Mouse (Mus musculus): ENCODE data around the gene Madcam1. TPM values are rescaled to one million over a fixed set of nuclear protein-coding genes. Genes with fewer than 3 reads are reported as not detected.
"Not testable (repeated sequence)": the region's sequence is repeated elsewhere in the genome, so short reads cannot be mapped to it uniquely, and the experiment has no call there.

The Madcam1 gene
- total and polyA plus RNA-seq, 2 experiments from 2014 or later = 1.4 to 2.1 TPM

DNA sequence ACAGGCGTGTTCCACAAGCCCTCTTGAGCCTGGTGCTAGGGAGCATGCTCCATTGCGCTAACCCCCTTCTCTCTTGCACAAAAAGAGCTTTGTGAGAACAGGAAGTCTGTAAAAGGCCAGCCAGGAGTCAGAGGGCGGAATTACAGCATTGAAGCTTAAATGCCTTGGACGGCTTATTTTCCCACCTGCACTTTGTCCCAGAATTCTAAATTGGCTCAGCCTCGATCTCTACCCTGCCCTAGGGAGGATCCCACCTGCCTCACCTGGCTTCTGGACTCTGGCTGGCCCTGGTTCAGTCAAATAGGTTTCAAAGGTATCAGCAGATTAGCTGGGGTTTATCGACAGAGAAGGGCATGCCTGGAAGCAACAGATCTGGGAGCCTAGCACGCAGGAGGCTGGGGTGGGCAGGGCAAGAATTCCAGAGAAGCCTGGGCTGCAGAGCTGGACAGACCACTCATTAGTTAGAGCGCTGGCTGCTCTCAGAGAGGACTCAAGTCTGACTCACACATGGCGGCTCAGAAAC, 31.8 kb downstream of the Madcam1 start:
- no peaks in the 10 kb centered on the region for H3K9me3 ChIP-seq (ENCODE audit: low read length)
- TF ChIP-seq CTCF (IDR thresholded peaks at IDR 0.05; ENCODE audit: low read depth) = no peak
- H3K4me2 ChIP-seq (ENCODE audit: low read depth, low read length) = no peak overlapping the region
- H3K4me1 ChIP-seq (ENCODE audit: insufficient read depth, low read length) = no peaks in the 10 kb centered on the region
- H3K27me3 ChIP-seq (ENCODE audit: insufficient read depth, low read length) = no peaks in the 10 kb centered on the region
- no peaks in the 10 kb centered on the region for H3K36me3 ChIP-seq (ENCODE audit: insufficient read depth, low read length)
- no peak overlapping the region for H3K9ac ChIP-seq (replicated peaks; ENCODE audit: low read length)
- 0 out of 2 replicates have a peak overlapping the region, but pooled peaks have one; percentile 32 for H3K27ac ChIP-seq
- ATAC-seq (no peak), DNase-seq (ENCODE audit: low spot score) (no peak)
- H3K4me3 ChIP-seq (ENCODE audit: low read length) = no peak overlapping the region
- WGBS = 66% methylated on average over 9 of the region's 9 CpGs

DNA sequence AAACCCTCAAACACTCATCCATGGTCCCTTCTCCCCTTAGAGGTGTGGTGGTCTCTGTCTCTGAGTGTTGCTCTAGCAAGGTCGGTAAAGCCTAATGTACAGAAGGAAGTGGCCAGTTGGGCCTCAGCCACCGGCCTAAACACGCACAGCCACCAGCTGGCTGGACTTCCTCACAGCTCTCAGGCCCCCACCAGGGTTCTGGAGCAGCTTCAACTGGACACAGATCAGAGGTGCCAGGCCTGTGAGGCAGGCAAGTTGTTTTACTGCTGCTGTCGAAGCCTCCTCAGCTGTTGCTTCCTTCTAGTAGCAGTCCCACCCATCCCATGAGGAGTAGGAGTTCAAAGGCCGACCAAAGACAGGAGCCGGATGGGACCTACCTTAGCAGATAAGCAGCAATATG, 33.6 kb downstream of the Madcam1 start:
- Histone ChIP-seq H3K9ac (replicated peaks; ENCODE audit: low read length) (no peak overlapping the region), H3K4me1 (ENCODE audit: insufficient read depth, low read length) (no peaks in the 10 kb centered on the region), H3K27me3 (ENCODE audit: insufficient read depth, low read length) (no peaks in the 10 kb centered on the region), H3K4me2 (ENCODE audit: low read depth, low read length) (no peak overlapping the region), H3K36me3 (ENCODE audit: insufficient read depth, low read length) (no peaks in the 10 kb centered on the region), H3K27ac (no peak overlapping the region; the same call in 1 of the 2 replicates), H3K4me3 (ENCODE audit: low read length) (no peak overlapping the region), H3K9me3 (ENCODE audit: low read length) (no peaks in the 10 kb centered on the region)
- TF ChIP-seq CTCF (IDR thresholded peaks at IDR 0.05; ENCODE audit: low read depth) = no peak
- 52% methylated on average over 6 of the region's 6 CpGs for WGBS
- DNase-seq (ENCODE audit: low spot score) = no peak
- ATAC-seq = no peak

DNA sequence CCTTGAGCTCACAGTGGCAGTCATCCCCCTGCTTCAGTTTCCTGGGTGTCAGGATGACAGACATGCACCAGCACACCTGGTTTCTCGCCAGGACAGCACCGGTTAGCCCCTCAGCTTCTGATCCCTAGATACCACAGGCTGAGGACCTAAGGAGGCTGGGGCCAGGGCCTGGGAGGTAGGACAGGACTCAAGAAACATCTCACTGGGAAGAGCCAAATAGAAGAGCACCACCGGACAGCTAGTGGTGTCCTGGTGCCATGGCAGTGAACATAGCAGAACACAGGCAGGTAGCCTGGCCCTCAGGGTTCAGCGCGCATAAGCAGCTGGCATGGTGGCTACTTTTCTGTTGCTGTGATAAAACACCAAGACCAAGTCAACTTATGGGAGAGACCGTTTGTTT, 34.1 kb downstream of the Madcam1 start:
- no peak overlapping the region for H3K4me3 ChIP-seq (ENCODE audit: low read length)
- no peak for TF ChIP-seq CTCF (IDR thresholded peaks at IDR 0.05; ENCODE audit: low read depth)
- no peak for DNase-seq (ENCODE audit: low spot score)
- no peaks in the 10 kb centered on the region for H3K27me3 ChIP-seq (ENCODE audit: insufficient read depth, low read length)
- H3K9ac ChIP-seq (replicated peaks; ENCODE audit: low read length) = no peak overlapping the region
- no peaks in the 10 kb centered on the region for H3K9me3 ChIP-seq (ENCODE audit: low read length)
- H3K36me3 ChIP-seq (ENCODE audit: insufficient read depth, low read length) = no peaks in the 10 kb centered on the region
- no peak overlapping the region for H3K4me2 ChIP-seq (ENCODE audit: low read depth, low read length)
- H3K4me1 ChIP-seq (ENCODE audit: insufficient read depth, low read length) = no peaks in the 10 kb centered on the region
- ATAC-seq = no peak
- no peak overlapping the region; the same call in 1 of the 2 replicates for H3K27ac ChIP-seq
- 93% methylated on average over 6 of the region's 6 CpGs for WGBS

DNA sequence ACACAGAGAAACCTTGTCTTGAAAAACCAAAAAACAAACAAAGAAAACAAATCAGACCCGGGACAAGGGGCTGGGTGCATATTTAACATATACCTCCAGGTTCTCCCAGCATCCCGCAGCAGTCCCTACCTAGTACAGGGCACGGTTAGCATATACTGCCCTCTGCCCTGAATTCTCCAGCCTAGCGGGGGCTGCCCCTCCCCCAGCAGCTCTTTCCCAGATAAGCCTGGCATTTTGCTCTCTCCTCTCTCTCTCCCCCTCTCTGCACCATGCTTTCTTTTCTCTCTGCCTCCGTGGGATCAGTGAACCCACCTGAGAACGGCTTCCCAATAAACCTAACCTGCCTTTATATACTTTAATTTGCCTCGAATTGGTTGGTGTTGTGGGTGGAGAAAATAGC, 36.3 kb downstream of the Madcam1 start:
- TF ChIP-seq CTCF (IDR thresholded peaks at IDR 0.05; ENCODE audit: low read depth) = no peak
- no peak for ATAC-seq
- H3K36me3 ChIP-seq (ENCODE audit: insufficient read depth, low read length) = no peaks in the 10 kb centered on the region
- no peaks in the 10 kb centered on the region for H3K27me3 ChIP-seq (ENCODE audit: insufficient read depth, low read length)
- H3K27ac ChIP-seq = peak overlapping the region; percentile 54; the same call in 1 of the 2 replicates
- no peak overlapping the region for H3K9ac ChIP-seq (replicated peaks; ENCODE audit: low read length)
- DNase-seq (ENCODE audit: low spot score) = no peak
- no peak overlapping the region for H3K4me2 ChIP-seq (ENCODE audit: low read depth, low read length)
- no peaks in the 10 kb centered on the region for H3K9me3 ChIP-seq (ENCODE audit: low read length)
- H3K4me3 ChIP-seq (ENCODE audit: low read length) = no peak overlapping the region
- WGBS = 51% methylated on average over 7 of the region's 7 CpGs
- peaks cover 8% of the 10 kb centered on the region for H3K4me1 ChIP-seq (ENCODE audit: insufficient read depth, low read length)

DNA sequence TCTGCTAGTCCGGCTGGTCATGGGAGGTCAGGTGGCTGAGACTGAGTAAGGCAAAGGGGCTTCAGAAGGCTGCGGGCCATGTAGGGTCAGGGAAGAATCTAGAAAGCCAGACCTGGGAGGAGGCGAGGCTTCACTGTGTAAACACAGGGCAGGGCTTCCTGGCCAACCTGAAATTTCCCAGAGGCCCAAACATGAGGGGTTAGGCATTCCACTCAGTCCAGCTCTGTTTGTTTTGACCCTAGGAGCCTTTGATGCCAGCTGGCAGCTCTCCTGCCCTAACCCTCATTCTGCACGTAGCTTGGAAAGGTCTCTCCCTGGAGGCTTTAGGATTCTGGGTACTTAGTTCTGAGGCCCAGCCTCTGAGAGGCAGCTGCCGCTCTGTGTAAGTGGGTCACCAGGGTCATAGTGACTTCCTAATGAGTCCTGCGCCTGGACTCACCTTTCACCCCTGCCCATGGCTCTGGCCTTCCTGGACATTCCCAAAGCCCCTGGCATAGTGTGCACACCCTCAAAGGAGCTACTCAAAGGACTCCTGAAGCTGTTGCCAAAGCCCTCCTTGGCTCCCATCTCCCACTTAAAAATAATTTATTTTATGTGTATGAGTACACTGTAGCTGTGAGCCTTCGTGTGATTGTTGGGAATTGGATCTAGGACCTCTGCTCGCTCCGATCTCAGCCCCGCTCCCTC, 37.2 kb downstream of the Madcam1 start:
- Histone ChIP-seq H3K4me2 (ENCODE audit: low read depth, low read length) (no peak overlapping the region), H3K9me3 (ENCODE audit: low read length) (no peaks in the 10 kb centered on the region), H3K27me3 (ENCODE audit: insufficient read depth, low read length) (no peaks in the 10 kb centered on the region), H3K36me3 (ENCODE audit: insufficient read depth, low read length) (no peaks in the 10 kb centered on the region), H3K9ac (replicated peaks; ENCODE audit: low read length) (no peak overlapping the region), H3K27ac (peak overlapping the region; percentile 54), H3K4me1 (ENCODE audit: insufficient read depth, low read length) (peaks cover 15% of the 10 kb centered on the region), H3K4me3 (ENCODE audit: low read length) (no peak overlapping the region)
- DNase-seq (ENCODE audit: low spot score) (no peak), ATAC-seq (no peak)
- no peak for TF ChIP-seq CTCF (IDR thresholded peaks at IDR 0.05; ENCODE audit: low read depth)
- 68% methylated on average over 10 of the region's 10 CpGs for whole genome bisulfite sequencing

DNA sequence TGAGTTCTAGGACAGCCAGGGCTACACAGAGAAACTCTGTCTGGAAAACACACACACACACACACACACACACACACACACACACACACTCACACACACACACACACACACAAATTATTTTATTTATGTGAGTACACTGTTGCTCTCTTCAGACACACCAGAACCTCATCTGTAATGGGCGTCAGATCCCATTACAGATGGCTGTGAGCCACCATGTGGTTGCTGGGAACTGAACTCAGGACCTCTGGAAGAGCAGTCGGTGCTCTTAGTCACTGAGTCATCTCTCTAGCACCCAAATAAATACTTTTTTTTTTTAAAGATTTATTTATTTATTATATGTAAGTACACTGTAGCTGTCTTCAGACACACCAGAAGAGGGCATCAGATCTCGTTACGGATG, 38.6 kb downstream of the Madcam1 start:
- H3K27me3 ChIP-seq (ENCODE audit: insufficient read depth, low read length); H3K9me3 ChIP-seq (ENCODE audit: low read length); H3K36me3 ChIP-seq (ENCODE audit: insufficient read depth, low read length); H3K9ac ChIP-seq (replicated peaks; ENCODE audit: low read length); DNase-seq (ENCODE audit: low spot score); H3K27ac ChIP-seq; H3K4me2 ChIP-seq (ENCODE audit: low read depth, low read length); H3K4me3 ChIP-seq (ENCODE audit: low read length); ATAC-seq: not testable (repeated sequence)
- peaks cover 23% of the 10 kb centered on the region for H3K4me1 ChIP-seq (ENCODE audit: insufficient read depth, low read length)
- 83% methylated on average over 2 of the region's 4 CpGs for WGBS

DNA sequence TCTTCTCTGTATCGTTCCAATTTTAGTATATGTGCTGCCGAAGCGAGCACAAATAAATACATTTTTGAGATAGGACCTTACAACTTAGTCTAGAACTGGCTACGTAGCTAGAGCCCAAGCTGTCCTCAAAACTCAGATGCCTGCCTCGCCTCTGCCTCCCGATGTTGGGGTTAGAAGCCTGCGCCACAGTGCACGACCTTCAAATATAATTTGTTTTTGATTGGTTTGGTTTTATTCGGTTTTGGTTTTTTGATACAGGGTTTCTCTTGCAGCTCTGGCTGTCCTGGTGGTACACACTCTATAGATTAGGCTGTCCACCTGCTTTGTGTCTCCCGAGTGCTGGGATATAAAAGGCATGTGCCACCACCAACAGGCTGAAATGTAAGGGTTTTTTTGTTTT, 39.2 kb downstream of the Madcam1 start:
- DNase-seq (ENCODE audit: low spot score) (no peak), ATAC-seq (no peak)
- TF ChIP-seq CTCF (IDR thresholded peaks at IDR 0.05; ENCODE audit: low read depth) = no peak
- H3K27me3 ChIP-seq (ENCODE audit: insufficient read depth, low read length) = no peaks in the 10 kb centered on the region
- H3K9me3 ChIP-seq (ENCODE audit: low read length) = no peaks in the 10 kb centered on the region
- peak overlapping the region; percentile 69 for H3K4me3 ChIP-seq (ENCODE audit: low read length)
- peaks cover 23% of the 10 kb centered on the region for H3K4me1 ChIP-seq (ENCODE audit: insufficient read depth, low read length)
- peak overlapping the region; percentile 60; the same call in 1 of the 2 replicates for H3K27ac ChIP-seq
- peak overlapping the region; percentile 91; the same call in 1 of the 2 replicates for H3K4me2 ChIP-seq (ENCODE audit: low read depth, low read length)
- H3K9ac ChIP-seq (replicated peaks; ENCODE audit: low read length) = no peak overlapping the region; the same call in 1 of the 2 replicates
- 70% methylated on average over 10 of the region's 10 CpGs for WGBS
- H3K36me3 ChIP-seq (ENCODE audit: insufficient read depth, low read length) = no peaks in the 10 kb centered on the region

Measured in hindbrain, postnatal 0 days (tissue).